Comparison of ENCODE assay signal across 8 mouse cellular contexts in the genomic region with DNA sequence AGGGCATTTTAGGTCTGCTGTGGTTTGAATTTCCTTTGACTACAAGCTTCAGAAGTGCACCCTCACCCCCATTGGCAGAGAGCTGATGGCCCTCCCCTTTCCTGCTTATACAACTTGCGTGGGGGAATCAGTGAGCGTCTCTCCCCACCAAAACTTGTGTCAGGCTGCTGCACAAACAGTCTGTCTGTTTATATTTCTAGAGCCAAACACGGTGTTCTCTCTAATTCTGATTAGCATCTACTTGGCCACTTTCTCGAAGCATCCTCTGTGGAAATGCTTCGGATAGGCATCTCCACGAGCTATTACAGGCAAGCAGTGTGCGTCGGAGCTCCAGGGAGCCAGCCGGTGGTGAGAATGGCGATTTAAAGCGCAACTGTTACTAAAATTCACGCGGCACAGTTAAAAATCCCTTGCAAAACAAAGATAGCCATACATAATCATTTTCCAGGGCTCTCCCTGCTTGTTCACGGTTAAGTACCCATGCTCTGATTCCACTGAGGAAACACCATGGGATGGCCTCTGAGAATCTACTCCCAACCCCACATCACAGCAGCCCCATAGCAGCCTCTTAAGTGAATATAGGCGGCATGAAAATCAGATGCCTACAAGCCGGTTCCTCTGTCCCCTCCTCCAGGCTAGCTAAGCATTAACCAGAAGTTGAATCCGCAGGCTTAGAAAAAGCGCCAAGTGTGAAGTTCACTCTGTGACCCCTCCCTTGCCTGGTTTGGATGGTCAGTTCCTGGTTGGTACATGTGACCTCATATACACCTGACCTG.
A peak's percentile ranks its signal among the peaks of the same experiment; 100 is the strongest.
DNase-seq lines count a peak whose midpoint lies in the region; ATAC-seq lines count a peak whose summit lies in the region.

No protein-coding gene starts in this region.

- H3K4me2 ChIP-seq in heart, embryonic 14.5 days (ENCODE audit: low read length), result peak overlapping the region; percentile 50
- H3K4me2 ChIP-seq in forebrain, embryonic 14.5 days (ENCODE audit: low read length), result peak overlapping the region; percentile 38
- peak overlapping the region; percentile 47 for H3K4me2 ChIP-seq in lung, embryonic 16.5 days (ENCODE audit: low read depth, low read length)

- DNase-seq in heart, postnatal 36 days, result no peak
- peak; percentile 74 for DNase-seq in forebrain, embryonic 14.5 days (ENCODE audit: low spot score)
- peak; percentile 89 for DNase-seq in kidney, postnatal 14 days
- DNase-seq in thymus, adult 18-20 months, result no peak
- DNase-seq in cerebellum, postnatal 4 days (ENCODE audit: low spot score in 2 of 2), result no peak

- H3K36me3 ChIP-seq in heart, embryonic 14.5 days (ENCODE audit: control insufficient read depth, insufficient read depth, low read length), result no peaks in the 10 kb centered on the region
- no peaks in the 10 kb centered on the region for H3K36me3 ChIP-seq in forebrain, embryonic 14.5 days (ENCODE audit: control insufficient read depth, insufficient read depth, low read length)
- H3K36me3 ChIP-seq in lung, embryonic 16.5 days (ENCODE audit: control insufficient read depth, insufficient read depth, low read length), result no peaks in the 10 kb centered on the region

- no peaks in the 10 kb centered on the region for H3K9me3 ChIP-seq in heart, embryonic 14.5 days (ENCODE audit: control insufficient read depth, low read length)
- no peaks in the 10 kb centered on the region for H3K9me3 ChIP-seq in forebrain, embryonic 14.5 days (replicated peaks; ENCODE audit: control insufficient read depth, low read length)
- no peaks in the 10 kb centered on the region for H3K9me3 ChIP-seq in lung, embryonic 16.5 days (ENCODE audit: control insufficient read depth, low read length)

- no peaks in the 10 kb centered on the region for H3K4me1 ChIP-seq in heart, embryonic 14.5 days (ENCODE audit: control insufficient read depth in 2 of 2, insufficient read depth in 2 of 2, low read length in 2 of 2)
- peaks cover 23% of the 10 kb centered on the region for H3K4me1 ChIP-seq in forebrain, embryonic 14.5 days (ENCODE audit: control insufficient read depth, insufficient read depth, low read length)
- 0 out of 2 replicates have a peak, but pooled peaks cover 4% of the 10 kb centered on the region for H3K4me1 ChIP-seq in lung, embryonic 16.5 days (replicated peaks; ENCODE audit: control insufficient read depth, insufficient read depth, low read length)

- no peak overlapping the region for H3K27ac ChIP-seq in heart, embryonic 14.5 days (replicated peaks in 1 of 2; ENCODE audit: control insufficient read depth in 1 of 2, insufficient read depth in 1 of 2, low read depth in 2 of 2, low read length in 2 of 2)
- H3K27ac ChIP-seq in forebrain, embryonic 14.5 days (ENCODE audit: low read depth, low read length), result 0 out of 2 replicates have a peak overlapping the region, but pooled peaks have one; percentile 1
- no peak overlapping the region for H3K27ac ChIP-seq in lung, embryonic 16.5 days (ENCODE audit: low read length)

- 28% methylated on average over 18 of the region's 18 CpGs for WGBS in heart, embryonic 14.5 days
- WGBS in forebrain, embryonic 14.5 days, result 21% methylated on average over 18 of the region's 18 CpGs
- WGBS in lung, embryonic 16.5 days, result 13% methylated on average over 18 of the region's 18 CpGs

- H3K27me3 ChIP-seq in heart, embryonic 14.5 days (ENCODE audit: control insufficient read depth, insufficient read depth, low read length), result no peaks in the 10 kb centered on the region
- no peaks in the 10 kb centered on the region for H3K27me3 ChIP-seq in forebrain, embryonic 14.5 days (replicated peaks; ENCODE audit: control insufficient read depth, insufficient read depth, low read length)
- H3K27me3 ChIP-seq in lung, embryonic 16.5 days (ENCODE audit: control insufficient read depth, insufficient read depth, low read depth, low read length), result no peaks in the 10 kb centered on the region

- intact Hi-C loops in heart, postnatal 36 days (cut with DNase I), result no loop called here

- H3K9ac ChIP-seq in heart, embryonic 14.5 days (ENCODE audit: low read length), result no peak overlapping the region
- peak overlapping the region; percentile 41; the same call in 1 of the 2 replicates for H3K9ac ChIP-seq in forebrain, embryonic 14.5 days (ENCODE audit: low read length)
- no peak overlapping the region for H3K9ac ChIP-seq in lung, embryonic 16.5 days (ENCODE audit: low read length)

- no peak for ATAC-seq in heart, embryonic 14.5 days (ENCODE audit: insufficient number of reproducible peaks, insufficient read depth, low FRiP score, low read depth)
- ATAC-seq in forebrain, embryonic 14.5 days, result peak; percentile 78
- no peak for ATAC-seq in lung, embryonic 16.5 days (ENCODE audit: low read depth)
- no peak for ATAC-seq in CD4-positive, CD25-positive, alpha-beta regulatory T cell, adult 4 months

- H3K4me3 ChIP-seq in heart, embryonic 14.5 days (ENCODE audit: control insufficient read depth in 1 of 2, insufficient read depth in 1 of 2, low read depth in 1 of 2, low read length in 2 of 2), result peak overlapping the region in 1 of 2 experiments; percentile 6; a peak in 1 of 4 replicates
- H3K4me3 ChIP-seq in forebrain, embryonic 14.5 days (ENCODE audit: low read depth, low read length), result no peak overlapping the region
- 0 out of 2 replicates have a peak overlapping the region, but pooled peaks have one; percentile 14 for H3K4me3 ChIP-seq in lung, embryonic 16.5 days (ENCODE audit: low read length)

Comparison
In these comparisons a context has a peak if more than half of its experiments do, and no peak if none do; other contexts are left out.
1. DNase-seq: peak in forebrain, embryonic 14.5 days (single experiment) and kidney, postnatal 14 days (single experiment); none in heart, postnatal 36 days (0 of 2), thymus, adult 18-20 months (0 of 2) and cerebellum, postnatal 4 days (0 of 2).
2. Peak in every context shown above with its lines, with median percentiles within 50 percentile points of each other: H3K4me2 ChIP-seq.